Mouse (Mus musculus): Measurements from ENCODE around the gene Smad5. TPM values are rescaled to one million over a fixed set of nuclear protein-coding genes. Genes with fewer than 3 reads are reported as not detected.

Gene Smad5
- total and polyA plus RNA-seq, 3 experiments: 4.3 to 7.4 (median 4.4) TPM

GRCm38 (mm10) chr13:56762446-56763229 is 59.8 kb downstream of the Smad5 start:
- H3K9ac ChIP-seq (ENCODE audit: insufficient read depth, low read depth): no peak overlapping the region
- in situ Hi-C loops (cut with MboI; ENCODE audit: low pct_ligation_motif_present, low pct_unique_long_range_greater_than_20kb, low sequenced_read_pairs) (no loop called here), dilution Hi-C loops (cut with MboI; ENCODE audit: extremely low pct_ligation_motif_present, extremely low pct_unique_long_range_greater_than_20kb, low sequenced_read_pairs) (no loop called here)
- no peak for TF ChIP-seq JUN (IDR thresholded peaks at IDR 0.05; ENCODE audit: insufficient read depth, low read depth, low read length)
- TF ChIP-seq CTCF (conservative IDR thresholded peaks at IDR 0.05 in 1 of 2, IDR thresholded peaks at IDR 0.05 in 1 of 2; ENCODE audit: low read depth in 2 of 2, low read length in 2 of 2): no peak
- no peak for TF ChIP-seq MAFK (IDR thresholded peaks at IDR 0.05; ENCODE audit: insufficient replicate concordance, low read length)
- no peak for TF ChIP-seq RAD21 (IDR thresholded peaks at IDR 0.05; ENCODE audit: low read depth, low read length)
- no peak for TF ChIP-seq MEF2A (IDR thresholded peaks at IDR 0.05; ENCODE audit: borderline replicate concordance, low read depth, low read length)
- TF ChIP-seq ZC3H11A (IDR thresholded peaks at IDR 0.05; ENCODE audit: low read depth, low read length): no peak
- no peak for TF ChIP-seq MYC (IDR thresholded peaks at IDR 0.05; ENCODE audit: low read depth, low read length)
- TF ChIP-seq BHLHE40 (IDR thresholded peaks at IDR 0.05; ENCODE audit: low read depth, low read length): no peak
- no peak for TF ChIP-seq MAZ (IDR thresholded peaks at IDR 0.05; ENCODE audit: low read depth, low read length)
- no peak for TF ChIP-seq HCFC1 (IDR thresholded peaks at IDR 0.05; ENCODE audit: low read depth, low read length)
- TF ChIP-seq KAT2A (IDR thresholded peaks at IDR 0.05; ENCODE audit: insufficient replicate concordance, low read length): no peak
- TF ChIP-seq NRF1 (IDR thresholded peaks at IDR 0.05; ENCODE audit: low read depth, low read length): no peak
- TF ChIP-seq SIN3A (IDR thresholded peaks at IDR 0.05; ENCODE audit: low read length): no peak
- H3K4me2 ChIP-seq (ENCODE audit: insufficient read depth, low read depth, poor library complexity, severe bottlenecking): no peak overlapping the region
- H3K36me3 ChIP-seq (replicated peaks in 1 of 2; ENCODE audit: control insufficient read depth in 1 of 2, insufficient read depth in 1 of 2, low read length in 1 of 2): no peaks in the 10 kb centered on the region
- H3K9me3 ChIP-seq (replicated peaks; ENCODE audit: low read length): peaks cover 6% of the 10 kb centered on the region
- H3K27ac ChIP-seq (ENCODE audit: insufficient read depth, low read depth): no peak overlapping the region
- no peak for DNase-seq (ENCODE audit: extremely low read depth)
- H3K4me1 ChIP-seq (ENCODE audit: control insufficient read depth in 1 of 2, insufficient read depth in 2 of 2): no peaks in the 10 kb centered on the region
- no peak overlapping the region for H3K4me3 ChIP-seq (replicated peaks in 1 of 3; ENCODE audit: low read depth in 2 of 3, low read length in 2 of 3, poor library complexity in 1 of 3)
- peaks cover 67% of the 10 kb centered on the region for H3K27me3 ChIP-seq (replicated peaks)
- no peaks in the 10 kb centered on the region for H3K79me2 ChIP-seq (replicated peaks; ENCODE audit: control insufficient read depth, extremely low read depth, insufficient read depth, poor library complexity, severe bottlenecking)

GRCm38 (mm10) chr13:56765284-56766032 is 62.6 kb downstream of the Smad5 start:
- in situ Hi-C loops (cut with MboI; ENCODE audit: low pct_ligation_motif_present, low pct_unique_long_range_greater_than_20kb, low sequenced_read_pairs) (no loop called here), dilution Hi-C loops (cut with MboI; ENCODE audit: extremely low pct_ligation_motif_present, extremely low pct_unique_long_range_greater_than_20kb, low sequenced_read_pairs) (no loop called here)
- Histone ChIP-seq H3K36me3 (replicated peaks in 1 of 2; ENCODE audit: control insufficient read depth in 1 of 2, insufficient read depth in 1 of 2, low read length in 1 of 2) (no peaks in the 10 kb centered on the region), H3K4me1 (ENCODE audit: control insufficient read depth in 1 of 2, insufficient read depth in 2 of 2) (no peaks in the 10 kb centered on the region), H3K4me3 (replicated peaks in 1 of 3; ENCODE audit: low read depth in 2 of 3, low read length in 2 of 3, poor library complexity in 1 of 3) (no peak overlapping the region), H3K27me3 (replicated peaks) (peaks cover 82% of the 10 kb centered on the region), H3K9me3 (replicated peaks; ENCODE audit: low read length) (peaks cover 6% of the 10 kb centered on the region), H3K79me2 (replicated peaks; ENCODE audit: control insufficient read depth, extremely low read depth, insufficient read depth, poor library complexity, severe bottlenecking) (no peaks in the 10 kb centered on the region), H3K27ac (ENCODE audit: insufficient read depth, low read depth) (no peak overlapping the region), H3K9ac (ENCODE audit: insufficient read depth, low read depth) (no peak overlapping the region), H3K4me2 (ENCODE audit: insufficient read depth, low read depth, poor library complexity, severe bottlenecking) (no peak overlapping the region)
- DNase-seq (ENCODE audit: extremely low read depth): no peak
- TF ChIP-seq MEF2A (IDR thresholded peaks at IDR 0.05; ENCODE audit: borderline replicate concordance, low read depth, low read length): no peak
